Mouse (Mus musculus) ES-E14 (cell line): ENCODE data around the gene Sox4.

Source experiments
- CHD2 ChIP-seq: IDR thresholded peaks from 2 replicates; pipeline ENCODE4 v1.6.1; 2014; ENCODE audit warnings: mild to moderate bottlenecking, low read depth, low read length, inconsistent platforms
- ZC3H11A ChIP-seq: IDR thresholded peaks from 2 replicates; pipeline ENCODE4 v1.6.1; 2012; ENCODE audit warnings: low read depth, mild to moderate bottlenecking, inconsistent platforms, low read length, borderline replicate concordance
- ZNF384 ChIP-seq: IDR thresholded peaks from 2 replicates; pipeline ENCODE4 v1.6.1; 2012; ENCODE audit warnings: low read depth, low read length, inconsistent platforms

- TF ChIP-seq CHD2, result no peak
- no peak for TF ChIP-seq ZNF384
- no peak for TF ChIP-seq ZC3H11A
These were observed 5.5 kb upstream of the Sox4 start for GRCm38 (mm10) chr13:28959068-28959440.
